Mouse (Mus musculus) ES-E14 (cell line): ENCODE data around the gene Junb.

Experiments
- CHD2 ChIP-seq: IDR thresholded peaks from 2 replicates; pipeline ENCODE4 v1.6.1; 2014; ENCODE audit warnings: mild to moderate bottlenecking, low read depth, low read length, inconsistent platforms
- HCFC1 ChIP-seq: IDR thresholded peaks from 2 replicates; pipeline ENCODE4 v1.6.1; 2012; ENCODE audit warnings: low read length, inconsistent platforms, borderline replicate concordance; ENCODE audit not compliant: insufficient read depth
- MAFK ChIP-seq: IDR thresholded peaks from 2 replicates; pipeline ENCODE4 v1.6.1; 2014; ENCODE audit warnings: mild to moderate bottlenecking, low read depth, low read length, inconsistent platforms; ENCODE audit not compliant: insufficient read depth
- ZC3H11A ChIP-seq: IDR thresholded peaks from 2 replicates; pipeline ENCODE4 v1.6.1; 2012; ENCODE audit warnings: low read depth, mild to moderate bottlenecking, inconsistent platforms, low read length, borderline replicate concordance
- ZNF384 ChIP-seq: IDR thresholded peaks from 2 replicates; pipeline ENCODE4 v1.6.1; 2012; ENCODE audit warnings: low read depth, low read length, inconsistent platforms

DNA sequence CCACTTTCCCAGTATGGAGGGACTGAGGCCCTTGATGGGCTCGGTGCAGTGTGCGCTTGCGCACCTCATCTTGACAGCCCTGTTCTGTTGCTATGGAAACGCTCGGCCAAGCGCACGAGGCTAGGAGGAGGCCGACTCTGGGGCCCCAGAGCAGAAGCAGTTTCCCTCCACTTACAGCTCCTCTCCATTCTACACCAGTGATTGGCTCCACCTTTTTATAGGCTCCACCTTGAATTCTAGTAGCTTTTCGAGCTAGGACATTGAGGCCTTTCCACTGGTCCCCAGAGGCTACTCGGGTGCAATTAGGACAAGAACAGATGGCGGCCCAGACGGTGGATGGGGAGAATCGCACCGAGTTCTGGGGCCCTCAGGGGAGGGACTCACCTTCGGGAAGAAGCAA is 43.7 kb downstream of the Junb start:
- TF ChIP-seq ZNF384 (no peak), HCFC1 (no peak), CHD2 (no peak), ZC3H11A (no peak), MAFK (no peak)
